Mouse (Mus musculus) gastrocnemius, adult 2 months (tissue): ENCODE results near the gene Kidins220. TPM values are rescaled to one million over a fixed set of nuclear protein-coding genes. Genes with fewer than 3 reads are reported as not detected.
A peak's percentile ranks its signal among the peaks of the same experiment; 100 is the strongest.

Experiments
- DNase-seq: peaks from one replicate; pipeline ENCODE4 v3.0.0; 2022
- H3K27ac ChIP-seq: fragments of 200-600 bp; 2 replicates; pipeline ENCODE4 v1.8.1; 2022; ENCODE audit warnings: mild to moderate bottlenecking
- H3K4me3 ChIP-seq: fragments of 200-600 bp; 2 replicates; pipeline ENCODE4 v1.8.1; 2022; ENCODE audit warnings: mild to moderate bottlenecking, moderate library complexity
- CTCF ChIP-seq: fragments of 200-600 bp; IDR thresholded peaks from 2 replicates; pipeline ENCODE4 v1.8.1; 2022; ENCODE audit warnings: antibody characterized with exemption, mild to moderate bottlenecking, moderate library complexity
- intact Hi-C: fragments of 180-260 bp; cut with DNase I; formaldehyde crosslinking; loops from one replicate; pipeline ENCODE4 v1.15.1; 2025
- total RNA-seq, 2 experiments: library from RNA; stranded (reverse); gene quantifications; 2 replicates each; pipeline ENCODE4 v1.2.3; 2021

Gene Kidins220
- total RNA-seq, 2 experiments from 2014 or later, result 51.3 to 56.5 TPM

- no peak overlapping the region for H3K4me3 ChIP-seq
- intact Hi-C loops, result no loop called here
- DNase-seq, result no peak
- H3K27ac ChIP-seq, result no peak overlapping the region
- TF ChIP-seq CTCF, result no peak
Measured at GRCm38 (mm10) chr12:25014307-25014927, 39.7 kb downstream of the Kidins220 start.

GRCm38 (mm10) chr12:25014938-25015337, 40.2 kb downstream of the Kidins220 start:
- no peak for TF ChIP-seq CTCF
- intact Hi-C loops, result no loop called here
- Histone ChIP-seq H3K4me3 (no peak overlapping the region), H3K27ac (no peak overlapping the region)
- no peak for DNase-seq

- no peak for TF ChIP-seq CTCF
- DNase-seq, result no peak
- H3K27ac ChIP-seq, result no peak overlapping the region; the same call in 1 of the 2 replicates
- intact Hi-C loops, result no loop called here
- no peak overlapping the region for H3K4me3 ChIP-seq
Measured at GRCm38 (mm10) chr12:25016995-25017394, 42.3 kb downstream of the Kidins220 start.

GRCm38 (mm10) chr12:25021057-25021456, 46.3 kb downstream of the Kidins220 start:
- DNase-seq, result peak; percentile 62
- intact Hi-C loops, result loop anchor here (10.0 kb wide), 2 partner anchors 74 to 1054 kb away; partner anchors contain the start of gene Id2
- Histone ChIP-seq H3K27ac (peak overlapping the region; percentile 41; the same call in 1 of the 2 replicates), H3K4me3 (no peak overlapping the region)
- no peak for TF ChIP-seq CTCF

GRCm38 (mm10) chr12:25024862-25025545, 50.3 kb downstream of the Kidins220 start:
- peak; percentile 43; the same call in 1 of the 2 replicates for TF ChIP-seq CTCF
- Histone ChIP-seq H3K27ac (no peak overlapping the region), H3K4me3 (no peak overlapping the region)
- DNase-seq, result no peak
- intact Hi-C loops, result loop anchor here (10.0 kb wide), 2 partner anchors 70 to 1050 kb away; partner anchors contain the start of gene Id2

GRCm38 (mm10) chr12:25026308-25026707, 51.6 kb downstream of the Kidins220 start:
- no peak overlapping the region for H3K4me3 ChIP-seq
- intact Hi-C loops, result loop anchor here (10.0 kb wide), 2 partner anchors 68 to 1048 kb away; partner anchors contain the start of gene Id2
- DNase-seq, result no peak
- no peak for TF ChIP-seq CTCF
- H3K27ac ChIP-seq, result no peak overlapping the region

- DNase-seq, result peak; percentile 49
- no peak overlapping the region for H3K4me3 ChIP-seq
- intact Hi-C loops, result loop anchor here (10.0 kb wide), 2 partner anchors 67 to 1047 kb away; partner anchors contain the start of gene Id2
- peak; percentile 97; the same call in 1 of the 2 replicates for TF ChIP-seq CTCF
- no peak overlapping the region for H3K27ac ChIP-seq
Measured at GRCm38 (mm10) chr12:25027416-25027815, 52.7 kb downstream of the Kidins220 start.

GRCm38 (mm10) chr12:25033662-25034337, 59.1 kb downstream of the Kidins220 start:
- DNase-seq, result no peak
- no peak overlapping the region for H3K4me3 ChIP-seq
- no peak for TF ChIP-seq CTCF
- peak overlapping the region; percentile 41 for H3K27ac ChIP-seq
- intact Hi-C loops, result no loop called here

GRCm38 (mm10) chr12:25034338-25034953, 59.7 kb downstream of the Kidins220 start:
- intact Hi-C loops, result no loop called here
- TF ChIP-seq CTCF, result no peak
- peak overlapping the region; percentile 41 for H3K27ac ChIP-seq
- no peak overlapping the region for H3K4me3 ChIP-seq
- DNase-seq, result no peak

- intact Hi-C loops, result no loop called here
- DNase-seq, result no peak
Measured at GRCm38 (mm10) chr12:25036024-25036423, 61.3 kb downstream of the Kidins220 start.

GRCm38 (mm10) chr12:25037222-25037621, 62.5 kb downstream of the Kidins220 start:
- DNase-seq, result no peak
- no peak overlapping the region for H3K4me3 ChIP-seq
- intact Hi-C loops, result no loop called here
- no peak overlapping the region for H3K27ac ChIP-seq
- no peak for TF ChIP-seq CTCF

More at GRCm38 (mm10) chr12:25036024-25036423, 61.3 kb downstream of the Kidins220 start:
- TF ChIP-seq CTCF, result no peak
- H3K27ac ChIP-seq, result no peak overlapping the region
- H3K4me3 ChIP-seq, result no peak overlapping the region

GRCm38 (mm10) chr12:25037681-25038472, 63.2 kb downstream of the Kidins220 start:
- no peak for DNase-seq
- H3K4me3 ChIP-seq, result no peak overlapping the region
- H3K27ac ChIP-seq, result no peak overlapping the region
- intact Hi-C loops, result no loop called here
- TF ChIP-seq CTCF, result no peak
